Mouse (Mus musculus): ENCODE data around the gene Prrt2.

DNA sequence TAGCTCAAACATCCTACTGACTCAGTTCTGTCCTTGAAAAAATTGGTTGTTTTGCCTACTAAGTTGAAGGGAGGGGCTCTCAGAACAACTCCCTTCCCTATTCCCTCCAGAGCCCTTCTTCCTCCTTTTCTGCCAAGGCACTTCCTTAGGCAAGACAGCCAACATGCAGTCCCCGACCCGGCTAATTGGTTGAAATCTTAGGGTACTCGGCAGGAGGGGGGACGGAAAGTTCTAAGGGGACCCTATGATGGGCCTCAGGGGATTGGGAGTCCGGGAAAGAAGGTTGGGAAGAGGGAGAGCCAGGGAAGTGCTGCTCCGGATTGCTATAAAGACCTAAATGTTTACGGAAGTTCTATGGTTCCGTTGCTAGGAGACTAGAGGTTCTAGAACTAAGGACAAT, 45.5 kb downstream of the Prrt2 start:
- TF ChIP-seq CTCF (IDR thresholded peaks at IDR 0.05; ENCODE audit: low read depth, low read length) (no peak), POLR2A (IDR thresholded peaks at IDR 0.05; ENCODE audit: insufficient read depth, low read length) (no peak)
